Comparison of ENCODE assay signal across 8 mouse cellular contexts in genomic region chr2:148407870-148408760, GRCm38 (mm10). TPM values are rescaled to one million over a fixed set of nuclear protein-coding genes. Genes with fewer than 3 reads are reported as not detected.
DNase-seq lines count a peak whose midpoint lies in the region; ATAC-seq and TF ChIP-seq lines count a peak whose summit lies in the region.

Gene Thbd, minus strand, starts transcription at chr2:148408188.

- peak; percentile 100 for TF ChIP-seq POLR2A in lung, adult 2 months (IDR thresholded peaks at IDR 0.05; ENCODE audit: borderline replicate concordance, extremely low read depth, low read depth, low read length)

- peak within 1 kb of the TSS; percentile 57 for H3K27ac ChIP-seq in embryonic facial prominence, embryonic 10.5 days (replicated peaks)
- H3K27ac ChIP-seq in heart, embryonic 10.5 days, result peak within 1 kb of the TSS; percentile 82
- H3K27ac ChIP-seq in neural tube, embryonic 15.5 days (replicated peaks), result no peak within 1 kb of the TSS

- H3K9me3 ChIP-seq in embryonic facial prominence, embryonic 10.5 days, result no peaks in the 10 kb centered on the region
- H3K9me3 ChIP-seq in heart, embryonic 10.5 days, result no peaks in the 10 kb centered on the region
- H3K9me3 ChIP-seq in neural tube, embryonic 15.5 days (replicated peaks), result no peaks in the 10 kb centered on the region

- peak within 1 kb of the TSS; percentile 34 for H3K9ac ChIP-seq in neural tube, embryonic 15.5 days (replicated peaks)

- peak; percentile 65 for ATAC-seq in neural tube, embryonic 15.5 days (ENCODE audit: low FRiP score)

- H3K36me3 ChIP-seq in embryonic facial prominence, embryonic 10.5 days (replicated peaks), result no peaks in the 10 kb centered on the region
- H3K36me3 ChIP-seq in heart, embryonic 10.5 days, result no peaks in the 10 kb centered on the region
- no peaks in the 10 kb centered on the region for H3K36me3 ChIP-seq in neural tube, embryonic 15.5 days

- peak within 1 kb of the TSS; percentile 57 for H3K4me3 ChIP-seq in embryonic facial prominence, embryonic 10.5 days
- peak within 1 kb of the TSS; percentile 64 for H3K4me3 ChIP-seq in heart, embryonic 10.5 days
- peak within 1 kb of the TSS; percentile 88 for H3K4me3 ChIP-seq in lung, adult 2 months (replicated peaks; ENCODE audit: extremely low read depth, low read depth, low read length)
- peak within 1 kb of the TSS; percentile 36 for H3K4me3 ChIP-seq in neural tube, embryonic 15.5 days (replicated peaks)

- H3K4me2 ChIP-seq in neural tube, embryonic 15.5 days, result peak within 1 kb of the TSS; percentile 61

- DNase-seq in adrenal gland, adult 2 months, result peak; percentile 86
- peak; percentile 75 for DNase-seq in embryonic facial prominence, embryonic 10.5 days (ENCODE audit: low spot score)
- peak; percentile 79 for DNase-seq in heart, embryonic 10.5 days (ENCODE audit: low spot score)
- peak; percentile 74 to 76 for DNase-seq in kidney, adult 8-10 months
- peak; percentile 81 for DNase-seq in lung, adult 2 months
- peak; percentile 61 for DNase-seq in thymus, postnatal 4 days
- no peak for DNase-seq in frontal cortex, postnatal 10 days (ENCODE audit: low spot score in 2 of 2)

- WGBS in embryonic facial prominence, embryonic 10.5 days, result 2% methylated on average over 35 of the region's 35 CpGs
- WGBS in heart, embryonic 10.5 days, result 2% methylated on average over 35 of the region's 35 CpGs
- under 1% methylated on average over 35 of the region's 35 CpGs for WGBS in lung, adult 2 months
- WGBS in neural tube, embryonic 15.5 days, result 3% methylated on average over 35 of the region's 35 CpGs

- H3K4me1 ChIP-seq in embryonic facial prominence, embryonic 10.5 days, result peaks cover 36% of the 10 kb centered on the region
- peaks cover 31% of the 10 kb centered on the region for H3K4me1 ChIP-seq in heart, embryonic 10.5 days
- no peaks in the 10 kb centered on the region for H3K4me1 ChIP-seq in lung, adult 2 months (ENCODE audit: control insufficient read depth, insufficient read depth, low read length)
- peaks cover 31% of the 10 kb centered on the region for H3K4me1 ChIP-seq in neural tube, embryonic 15.5 days

- no peak for TF ChIP-seq CTCF in lung, adult 2 months (IDR thresholded peaks at IDR 0.05; ENCODE audit: insufficient read depth, low read length)

- peaks cover 61% of the 10 kb centered on the region for H3K27me3 ChIP-seq in embryonic facial prominence, embryonic 10.5 days (replicated peaks; ENCODE audit: low read depth, poor library complexity, severe bottlenecking)
- peaks cover 31% of the 10 kb centered on the region for H3K27me3 ChIP-seq in heart, embryonic 10.5 days (ENCODE audit: insufficient read depth, poor library complexity, severe bottlenecking)
- H3K27me3 ChIP-seq in neural tube, embryonic 15.5 days (replicated peaks), result peaks cover 49% of the 10 kb centered on the region

RNA-seq across cellular contexts. Expression of gene Thbd, which starts in this region (rescaled TPM):
- 10 to 100 TPM; 24.8 to 37.1 TPM for total RNA-seq in adrenal gland, adult 2 months (2021)
- polyA plus RNA-seq in adrenal gland, adult 2 months (2012; rRNA removed), result 31.1 and 34.6 TPM in 2 replicates
- 6.3 and 7.3 TPM in 2 replicates for polyA plus RNA-seq in embryonic facial prominence, embryonic 10.5 days (2016; fragmentation: Nextera tagmentation; extraction: Ambion mirVana)
- polyA plus RNA-seq in heart, embryonic 10.5 days (2016; fragmentation: Nextera tagmentation; extraction: Ambion mirVana), result 10.9 and 14.6 TPM in 2 replicates
- polyA plus RNA-seq in lung, adult 2 months (2012; rRNA removed), result 550 and 598 TPM in 2 replicates
- polyA plus RNA-seq in neural tube, embryonic 15.5 days (2015; fragmentation: Nextera tagmentation; extraction: Ambion mirVana), result 6.7 and 8.0 TPM in 2 replicates

Comparison
In these comparisons a context has a peak if more than half of its experiments do, and no peak if none do; other contexts are left out.
1. RNA of gene Thbd (polyA plus RNA-seq): 550 to 598 TPM in lung, adult 2 months; 31.1 to 34.6 TPM in adrenal gland, adult 2 months, 10.9 to 14.6 TPM in heart, embryonic 10.5 days, 6.3 to 7.3 TPM in embryonic facial prominence, embryonic 10.5 days and 6.7 to 8.0 TPM in neural tube, embryonic 15.5 days; every median in the first group is over 10 times any median in the second.
2. DNase-seq: peak in adrenal gland, adult 2 months (single experiment), embryonic facial prominence, embryonic 10.5 days (single experiment), heart, embryonic 10.5 days (single experiment), kidney, adult 8-10 months (2 of 2), lung, adult 2 months (single experiment) and thymus, postnatal 4 days (single experiment); none in frontal cortex, postnatal 10 days (0 of 2).
3. H3K4me3 ChIP-seq: peak in every context shown above with its lines; median percentile 88 in lung, adult 2 months; 64 in heart, embryonic 10.5 days; 57 in embryonic facial prominence, embryonic 10.5 days; 36 in neural tube, embryonic 15.5 days.